Mouse (Mus musculus) heart, adult 18-20 months (tissue): ENCODE measurements at regions not wholly inside any gene's neighbourhood (a gene's known extent, or its start where the extent isn't known, plus 50 kb on each side); places are given as distances from the start of the nearest gene placed in this dataset.

ENCODE experiments used
- DNase-seq, 2 experiments: peaks; one replicate each; pipeline ENCODE4 v3.0.0; 2021 to 2022; ENCODE audit warnings: mixed read lengths in 1 of 2

DNA sequence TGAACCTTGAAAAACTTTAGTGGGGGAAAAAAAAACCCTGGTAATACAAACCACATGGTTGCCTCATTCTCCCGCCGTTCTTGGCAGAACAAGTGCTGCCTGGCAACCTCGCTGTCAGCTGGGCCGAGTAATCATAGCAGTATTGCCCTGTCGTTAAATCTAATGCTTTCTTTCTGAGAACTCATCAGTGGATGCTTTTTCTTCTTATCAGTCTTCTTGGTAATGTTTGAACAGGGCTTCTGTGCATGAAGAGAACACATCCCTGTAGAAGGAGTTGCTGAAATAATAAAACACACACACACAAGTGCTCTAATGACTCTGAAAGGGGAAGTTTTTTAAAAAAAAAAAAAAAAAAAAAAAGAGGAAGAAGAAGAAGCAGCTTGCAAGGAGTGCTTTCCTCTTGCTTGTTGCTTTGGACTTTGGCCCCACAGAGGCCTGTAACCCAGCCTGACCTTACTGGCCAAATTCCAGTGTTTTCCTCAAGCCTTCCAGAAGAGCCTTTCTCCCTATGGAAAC, 200.9 kb upstream of the Cited2 start:
- peak; percentile 75 to 78 for DNase-seq

GRCm38 (mm10) chr10:17523558-17524328, 199.3 kb upstream of the Cited2 start:
- DNase-seq, result no peak

GRCm38 (mm10) chr10:17527151-17527737, 195.8 kb upstream of the Cited2 start:
- DNase-seq, result no peak

DNA sequence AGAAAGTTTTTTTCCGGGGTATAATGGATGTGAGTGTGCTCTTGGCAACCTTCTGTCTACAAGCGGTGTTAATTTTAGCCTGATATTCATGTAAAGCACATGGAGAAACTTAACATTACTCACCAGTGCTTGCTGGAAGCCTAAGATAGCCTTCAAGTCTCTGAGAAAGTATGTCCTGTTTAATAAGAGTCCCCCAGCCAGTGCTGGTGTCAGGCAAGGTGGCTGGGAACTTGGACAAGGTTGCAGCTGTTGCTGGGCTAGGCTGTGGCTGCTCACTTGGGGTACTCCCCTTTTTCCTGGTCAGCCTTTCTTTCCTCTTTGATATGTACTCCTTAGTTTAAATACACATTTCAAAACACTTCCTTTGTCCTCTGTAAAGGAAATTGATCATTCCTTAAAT, 194.9 kb upstream of the Cited2 start:
- peak in 1 of 2 experiments; percentile 23 for DNase-seq

DNA sequence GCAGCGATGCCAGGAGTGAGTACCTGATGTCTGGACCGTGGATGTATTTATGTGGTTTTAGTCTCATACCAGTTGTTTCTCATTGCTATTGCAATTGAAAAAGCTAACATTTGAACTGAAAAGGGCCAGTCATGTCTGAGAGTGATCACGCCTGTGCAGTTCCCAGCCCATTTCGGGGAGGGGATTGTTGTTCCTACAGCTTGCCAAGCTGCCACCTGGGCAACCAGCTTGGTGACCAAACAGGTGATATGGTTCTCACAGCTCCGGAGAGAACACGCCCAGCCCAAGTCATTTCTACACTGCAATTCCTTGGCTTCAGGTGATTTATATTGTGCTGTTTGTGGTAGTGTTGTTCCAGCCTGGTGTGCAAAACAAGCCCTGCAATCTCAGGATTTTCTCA, 194.2 kb upstream of the Cited2 start:
- DNase-seq, result no peak

DNA sequence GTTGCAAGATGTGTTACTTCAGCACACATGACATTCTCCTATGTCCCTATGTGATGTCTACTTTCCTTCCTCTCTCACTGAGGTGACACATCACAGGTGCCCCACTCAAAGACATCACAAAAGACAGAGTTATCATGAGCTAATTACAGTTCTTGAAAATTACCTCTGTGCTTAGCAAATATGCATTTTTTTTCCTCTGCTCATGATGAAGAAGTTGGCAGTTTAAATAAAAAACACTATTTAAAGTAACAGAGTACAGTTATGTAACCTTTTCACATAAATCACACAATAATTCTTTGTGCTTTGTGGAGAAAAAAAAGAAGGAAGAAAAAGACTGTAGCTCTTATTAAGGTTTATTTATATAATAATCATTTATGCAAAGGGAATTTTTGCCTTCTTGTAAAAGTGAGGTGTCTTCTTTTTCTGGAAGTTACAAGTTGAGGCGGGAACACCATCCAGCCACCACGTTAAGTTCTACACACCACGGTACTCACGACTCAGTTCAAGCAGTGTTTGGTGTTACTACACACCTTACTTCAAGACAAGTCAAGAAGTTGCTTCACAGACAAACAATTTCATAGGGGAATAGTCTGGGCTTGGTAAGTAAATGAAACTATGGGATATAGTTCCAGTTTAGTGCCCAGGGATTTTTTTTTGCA, 193.0 kb upstream of the Cited2 start:
- no peak for DNase-seq

GRCm38 (mm10) chr10:17531021-17531420, 192.0 kb upstream of the Cited2 start:
- DNase-seq, result peak; percentile 49 to 64

- DNase-seq, result no peak
These were observed 184.0 kb upstream of the Cited2 start for GRCm38 (mm10) chr10:17538944-17539533.

GRCm38 (mm10) chr10:17540404-17541375, 182.3 kb upstream of the Cited2 start:
- no peak for DNase-seq

DNA sequence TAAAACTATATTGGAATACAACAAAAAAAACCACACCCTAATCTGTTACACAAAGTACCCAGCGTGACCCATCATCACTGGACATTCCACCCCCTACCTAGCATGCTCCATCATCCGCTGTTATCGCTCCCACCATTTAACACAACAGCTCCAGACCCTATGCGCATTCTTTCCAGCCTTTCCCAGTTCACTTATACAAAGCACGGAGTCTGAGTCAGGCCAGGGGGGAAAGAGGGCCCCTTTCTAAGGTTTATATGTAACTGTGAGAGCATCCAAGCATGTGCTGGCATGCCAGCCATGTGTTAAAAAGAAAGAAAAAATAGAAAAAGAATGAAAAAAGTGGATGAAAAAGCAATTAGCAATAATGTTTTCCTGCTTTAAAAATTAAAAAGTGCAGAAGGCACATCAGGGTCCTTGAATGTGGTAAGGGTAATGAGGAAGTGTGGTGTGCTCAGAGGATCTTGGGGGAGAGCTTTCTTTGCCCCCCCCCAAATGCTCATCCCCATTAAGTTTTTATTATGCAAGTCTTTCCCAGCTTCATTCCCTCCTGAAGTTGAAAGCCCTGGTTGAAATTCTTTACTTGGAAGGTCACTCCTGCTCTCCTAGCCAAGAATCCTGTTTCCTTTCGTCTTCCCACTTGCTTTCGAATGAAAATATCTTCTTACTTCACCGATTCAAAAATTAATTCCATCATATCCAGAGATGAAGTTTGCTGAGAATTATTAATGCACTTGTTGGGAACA, 180.7 kb upstream of the Cited2 start:
- peak; percentile 50 to 51 for DNase-seq

DNA sequence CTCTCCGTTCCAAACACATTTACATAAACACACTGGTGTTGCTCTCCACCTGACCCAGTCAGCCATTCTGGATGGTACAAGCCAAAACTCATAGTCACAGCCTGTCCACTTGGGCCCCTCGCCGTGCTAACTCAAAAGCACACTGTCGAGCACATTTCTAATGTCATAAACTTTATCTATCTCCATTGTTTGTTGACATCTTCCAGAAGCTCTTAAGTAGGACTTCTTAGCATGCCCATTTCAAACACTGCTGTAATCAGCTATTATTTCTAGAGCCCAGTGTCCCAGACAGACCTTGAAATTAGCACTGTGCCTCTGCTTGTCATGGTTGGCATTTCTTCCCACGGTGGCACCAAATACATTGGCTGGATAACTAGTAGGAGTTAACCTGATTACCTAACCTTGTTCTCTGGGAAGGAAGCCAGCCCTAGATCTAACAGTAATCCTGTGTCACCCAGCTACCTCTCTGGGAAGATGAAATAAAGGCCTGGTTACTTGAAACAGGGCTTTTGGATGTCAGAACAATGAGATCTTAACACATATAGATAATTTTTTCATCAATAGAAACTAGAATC, 180.1 kb upstream of the Cited2 start:
- peak; percentile 54 to 68 for DNase-seq

- DNase-seq, result peak; percentile 58
These were observed 177.7 kb upstream of the Cited2 start for GRCm38 (mm10) chr10:17545291-17545690.

- no peak for DNase-seq
These were observed 175.0 kb upstream of the Cited2 start for GRCm38 (mm10) chr10:17547986-17548385.

DNA sequence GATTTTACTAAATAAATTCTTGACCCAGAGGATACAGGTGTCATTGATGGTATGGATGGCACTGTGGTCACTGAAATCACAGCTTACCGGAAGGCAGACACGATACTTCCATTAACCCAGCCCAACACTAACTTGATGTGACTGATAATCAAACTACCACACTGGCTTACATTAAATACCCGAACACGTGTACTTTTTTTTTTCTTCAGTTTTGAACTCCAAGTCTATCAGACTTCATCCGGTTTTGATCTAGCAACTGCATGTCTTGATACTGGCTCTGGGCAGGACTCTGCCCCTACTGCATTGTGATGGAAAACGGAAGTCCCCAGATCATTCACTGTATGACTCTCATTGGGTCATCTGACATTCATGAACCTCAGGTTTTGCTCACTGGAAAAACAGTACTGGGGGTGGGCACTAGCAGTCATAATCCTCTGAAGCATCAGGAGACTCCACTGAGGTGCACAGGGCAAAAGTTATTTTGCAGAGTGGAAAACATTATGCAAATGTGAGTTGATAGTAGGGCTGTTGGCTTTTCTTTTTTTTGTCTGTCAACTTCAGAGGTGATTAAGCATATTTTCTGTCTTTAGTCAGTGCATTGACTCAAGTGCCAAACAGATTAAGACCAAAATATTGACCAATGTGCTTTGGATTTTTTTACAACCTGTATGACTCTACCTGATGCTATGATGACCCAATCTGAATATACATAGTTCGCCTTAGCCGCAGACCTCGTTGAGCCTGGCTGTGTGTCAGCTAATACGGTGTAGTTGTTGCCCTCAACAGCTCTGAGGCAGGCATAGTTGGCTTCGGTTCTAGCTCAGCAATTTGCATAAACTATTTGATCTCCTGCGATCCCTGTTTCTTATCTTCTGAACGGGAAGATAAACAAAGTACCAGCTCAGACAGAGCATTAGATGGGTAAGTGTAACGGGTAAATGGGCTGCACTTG, 174.1 kb upstream of the Cited2 start:
- no peak for DNase-seq

- DNase-seq, result no peak
These were observed 173.0 kb upstream of the Cited2 start for GRCm38 (mm10) chr10:17549711-17550637.

DNA sequence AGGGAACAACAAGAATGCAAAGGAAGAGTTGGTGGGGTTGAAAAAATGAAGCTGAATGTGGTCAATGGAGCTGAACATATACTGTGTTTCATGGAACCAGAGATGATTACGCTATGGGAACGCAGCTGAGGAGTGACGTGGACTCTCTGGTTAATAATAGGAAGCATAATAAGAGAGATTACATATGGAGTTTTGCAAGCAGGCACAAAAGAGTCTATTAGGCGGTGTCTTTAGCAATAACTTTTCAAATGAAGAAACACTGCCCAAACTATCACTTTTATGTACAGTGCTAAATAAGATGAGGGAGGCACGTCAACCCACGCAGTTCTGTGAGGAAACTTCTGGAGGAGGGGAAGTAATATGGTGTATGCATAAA, 172.4 kb upstream of the Cited2 start:
- DNase-seq, result no peak

DNA sequence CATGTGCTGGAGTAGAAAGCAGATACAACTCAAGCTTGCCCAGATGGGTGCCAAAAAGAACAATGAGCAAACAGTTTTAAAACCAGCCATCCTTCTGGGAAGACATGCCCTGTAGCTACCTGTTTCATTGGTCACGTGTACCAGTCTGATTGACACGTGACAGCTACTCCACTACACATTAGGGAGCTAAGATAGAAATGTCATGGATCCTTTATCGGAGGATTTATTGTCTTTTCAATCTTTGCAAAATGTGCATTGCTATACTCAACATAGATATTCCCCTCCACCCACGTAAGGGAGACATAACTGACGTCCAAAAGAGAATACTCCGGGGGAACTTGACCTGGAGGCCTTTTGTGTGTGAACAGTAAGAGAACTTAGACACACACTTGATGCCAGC, 171.1 kb upstream of the Cited2 start:
- DNase-seq, result no peak

- no peak for DNase-seq
These were observed 170.7 kb upstream of the Cited2 start for GRCm38 (mm10) chr10:17552277-17552676.
